Mouse (Mus musculus) small intestine, adult 2 months (tissue): ENCODE data around the gene Stk35. TPM values are rescaled to one million over a fixed set of nuclear protein-coding genes. Genes with fewer than 3 reads are reported as not detected.
"Not testable (repeated sequence)": the region's sequence is repeated elsewhere in the genome, so short reads cannot be mapped to it uniquely, and the experiment has no call there.

ENCODE experiments used
- H3K27ac ChIP-seq: fragments of 200-500 bp; 2 replicates; pipeline ENCODE4 v1.5.1; 2012; ENCODE audit warnings: low read depth, low read length, control low read depth, inconsistent platforms; ENCODE audit not compliant: insufficient read depth
- H3K27me3 ChIP-seq: fragments of 200-500 bp; 2 replicates; pipeline ENCODE4 v1.6.1; 2012; ENCODE audit warnings: mild to moderate bottlenecking, moderate library complexity, low read length, inconsistent platforms; ENCODE audit not compliant: control insufficient read depth, insufficient read depth
- H3K36me3 ChIP-seq: fragments of 200-500 bp; 2 replicates; pipeline ENCODE4 v1.6.1; 2012; ENCODE audit warnings: mild to moderate bottlenecking, low read length, control low read depth, inconsistent platforms; ENCODE audit not compliant: control insufficient read depth, insufficient read depth
- H3K4me1 ChIP-seq: fragments of 200-500 bp; 2 replicates; pipeline ENCODE4 v1.6.1; 2012; ENCODE audit warnings: low read length, inconsistent platforms, mixed read lengths; ENCODE audit not compliant: control insufficient read depth, insufficient read depth, insufficient read length
- H3K4me3 ChIP-seq: fragments of 200-500 bp; 2 replicates; pipeline ENCODE4 v1.5.1; 2012; ENCODE audit warnings: low read depth, mild to moderate bottlenecking, control low read depth, inconsistent platforms, low read length, moderate library complexity
- CTCF ChIP-seq: fragments of 200-500 bp; IDR thresholded peaks from 2 replicates; pipeline ENCODE4 v1.5.1; 2012; ENCODE audit warnings: low read depth, mild to moderate bottlenecking, control low read depth, inconsistent platforms, low read length, moderate library complexity, mixed read lengths; ENCODE audit not compliant: insufficient replicate concordance, insufficient read length; ENCODE audit errors: extremely low read depth
- POLR2A ChIP-seq: fragments of 200-500 bp; IDR thresholded peaks from 2 replicates; pipeline ENCODE4 v1.6.1; 2012; ENCODE audit warnings: low read depth, mild to moderate bottlenecking, control low read depth, inconsistent platforms, low read length, moderate library complexity
- WGBS: fragments of 180-500 bp; shearing (Covaris S2); methylation state at CpG from one replicate; pipeline ENCODE4 v1.1.7; 2018; 5-methylcytosine and 5-hydroxymethylcytosine counted together
- polyA plus RNA-seq: library from polyadenylated mRNA; depleted of rRNA; stranded (reverse); fragments of >200 nt; gene quantifications from 2 replicates; pipeline ENCODE4 v1.2.3, GENCODE M21; 2012

Gene Stk35
- polyA plus RNA-seq, 1 experiment, result 16.7 TPM

GRCm38 (mm10) chr2:129832993-129833392, 32.7 kb downstream of the Stk35 start:
- no peaks in the 10 kb centered on the region for H3K4me1 ChIP-seq

GRCm38 (mm10) chr2:129834221-129834620, 33.9 kb downstream of the Stk35 start:
- Histone ChIP-seq H3K4me3 (no peak overlapping the region), H3K36me3 (peaks cover 19% of the 10 kb centered on the region), H3K27me3 (no peaks in the 10 kb centered on the region), H3K27ac (no peak overlapping the region), H3K4me1 (no peaks in the 10 kb centered on the region)
- WGBS, result 9% methylated on average over 1 of the region's 1 CpGs
- TF ChIP-seq POLR2A (no peak), CTCF (no peak)

More at GRCm38 (mm10) chr2:129832993-129833392, 32.7 kb downstream of the Stk35 start:
- Histone ChIP-seq H3K4me3 (no peak overlapping the region), H3K27ac (no peak overlapping the region), H3K27me3 (no peaks in the 10 kb centered on the region), H3K36me3 (peaks cover 31% of the 10 kb centered on the region)
- TF ChIP-seq CTCF (no peak), POLR2A (no peak)
- WGBS, result 70% methylated on average over 4 of the region's 4 CpGs

- peaks cover 13% of the 10 kb centered on the region for H3K36me3 ChIP-seq
- no peak overlapping the region for H3K4me3 ChIP-seq
- 80% methylated on average over 6 of the region's 6 CpGs for WGBS
- H3K4me1 ChIP-seq, result no peaks in the 10 kb centered on the region
- H3K27me3 ChIP-seq, result no peaks in the 10 kb centered on the region
- no peak overlapping the region for H3K27ac ChIP-seq
- no peak for TF ChIP-seq CTCF
Observed at GRCm38 (mm10) chr2:129834881-129835280, 34.6 kb downstream of the Stk35 start.

- WGBS, result 7% methylated on average over 1 of the region's 1 CpGs
- no peaks in the 10 kb centered on the region for H3K27me3 ChIP-seq
- no peak overlapping the region for H3K4me3 ChIP-seq
- H3K36me3 ChIP-seq, result no peaks in the 10 kb centered on the region
- H3K27ac ChIP-seq, result no peak overlapping the region
- H3K4me1 ChIP-seq, result no peaks in the 10 kb centered on the region
- TF ChIP-seq POLR2A, result no peak
- TF ChIP-seq CTCF, result no peak
Observed at GRCm38 (mm10) chr2:129836921-129837320, 36.6 kb downstream of the Stk35 start.

GRCm38 (mm10) chr2:129838321-129838720, 38.0 kb downstream of the Stk35 start:
- TF ChIP-seq POLR2A (no peak), CTCF (no peak)
- H3K4me1 ChIP-seq, result no peaks in the 10 kb centered on the region
- H3K27ac ChIP-seq, result no peak overlapping the region

GRCm38 (mm10) chr2:129845826-129846225, 45.5 kb downstream of the Stk35 start:
- WGBS, result 20% methylated on average over 3 of the region's 3 CpGs
- Histone ChIP-seq H3K4me1 (no peaks in the 10 kb centered on the region), H3K36me3 (no peaks in the 10 kb centered on the region), H3K27ac (no peak overlapping the region), H3K4me3 (no peak overlapping the region), H3K27me3 (no peaks in the 10 kb centered on the region; the same call in 1 of the 2 replicates)
- TF ChIP-seq POLR2A (no peak), CTCF (no peak)

More at GRCm38 (mm10) chr2:129838321-129838720, 38.0 kb downstream of the Stk35 start:
- H3K27me3 ChIP-seq, result no peaks in the 10 kb centered on the region
- no peaks in the 10 kb centered on the region for H3K36me3 ChIP-seq
- 88% methylated on average over 1 of the region's 1 CpGs for WGBS
- no peak overlapping the region for H3K4me3 ChIP-seq

- TF ChIP-seq POLR2A (no peak), CTCF (no peak)
- Histone ChIP-seq H3K4me1 (no peaks in the 10 kb centered on the region), H3K4me3 (no peak overlapping the region), H3K27me3 (no peaks in the 10 kb centered on the region; the same call in 1 of the 2 replicates), H3K36me3 (no peaks in the 10 kb centered on the region), H3K27ac (no peak overlapping the region)
- 58% methylated on average over 2 of the region's 2 CpGs for WGBS
Observed at GRCm38 (mm10) chr2:129846501-129846900, 46.2 kb downstream of the Stk35 start.

GRCm38 (mm10) chr2:129849078-129849477, 48.8 kb downstream of the Stk35 start:
- TF ChIP-seq CTCF, result peak; percentile 26; the same call in 1 of the 2 replicates
- not testable (repeated sequence) for H3K27me3 ChIP-seq, H3K4me3 ChIP-seq, H3K27ac ChIP-seq, H3K36me3 ChIP-seq, H3K4me1 ChIP-seq
- WGBS, result 67% methylated on average over 3 of the region's 3 CpGs
